Mouse (Mus musculus): ENCODE measurements around the gene Nqo2. TPM values are rescaled to one million over a fixed set of nuclear protein-coding genes. Genes with fewer than 3 reads are reported as not detected.

Gene Nqo2
- polyA plus RNA-seq, 1 experiment from 2014 or later = 31.0 TPM

- Histone ChIP-seq H3K27ac (ENCODE audit: low read length) (no peak overlapping the region), H3K4me1 (ENCODE audit: insufficient read depth, low read length) (peaks cover under 1% of the 10 kb centered on the region; the same call in 1 of the 2 replicates), H3K27me3 (ENCODE audit: insufficient read depth, low read length) (no peaks in the 10 kb centered on the region), H3K9me3 (ENCODE audit: low read length) (no peaks in the 10 kb centered on the region), H3K4me2 (replicated peaks; ENCODE audit: low read depth, low read length) (no peak overlapping the region), H3K36me3 (ENCODE audit: insufficient read depth, low read length) (no peaks in the 10 kb centered on the region), H3K4me3 (ENCODE audit: low read length) (no peak overlapping the region), H3K9ac (replicated peaks; ENCODE audit: low read length) (no peak overlapping the region)
- WGBS = 83% methylated on average over 5 of the region's 5 CpGs
- no peak for ATAC-seq (ENCODE audit: low FRiP score, low TSS enrichment)
These were observed 23.1 kb upstream of the Nqo2 start for GRCm38 (mm10) chr13:33941288-33941808.

- Histone ChIP-seq H3K27ac (ENCODE audit: low read length) (no peak overlapping the region), H3K4me3 (ENCODE audit: low read length) (no peak overlapping the region), H3K4me1 (ENCODE audit: insufficient read depth, low read length) (no peaks in the 10 kb centered on the region), H3K36me3 (ENCODE audit: insufficient read depth, low read length) (no peaks in the 10 kb centered on the region), H3K27me3 (ENCODE audit: insufficient read depth, low read length) (no peaks in the 10 kb centered on the region), H3K9ac (replicated peaks; ENCODE audit: low read length) (no peak overlapping the region), H3K4me2 (replicated peaks; ENCODE audit: low read depth, low read length) (no peak overlapping the region), H3K9me3 (ENCODE audit: low read length) (no peaks in the 10 kb centered on the region)
- ATAC-seq (ENCODE audit: low FRiP score, low TSS enrichment) = no peak
- WGBS = 26% methylated on average over 4 of the region's 4 CpGs
These were observed 22.2 kb upstream of the Nqo2 start for GRCm38 (mm10) chr13:33942212-33942779.

GRCm38 (mm10) chr13:33951308-33952074, 13.0 kb upstream of the Nqo2 start:
- WGBS = 86% methylated on average over 4 of the region's 4 CpGs
- Histone ChIP-seq H3K36me3 (ENCODE audit: insufficient read depth, low read length) (no peaks in the 10 kb centered on the region), H3K4me1 (ENCODE audit: insufficient read depth, low read length) (no peaks in the 10 kb centered on the region), H3K4me2 (replicated peaks; ENCODE audit: low read depth, low read length) (no peak overlapping the region), H3K9ac (replicated peaks; ENCODE audit: low read length) (no peak overlapping the region), H3K4me3 (ENCODE audit: low read length) (no peak overlapping the region), H3K27ac (ENCODE audit: low read length) (no peak overlapping the region), H3K9me3 (ENCODE audit: low read length) (no peaks in the 10 kb centered on the region), H3K27me3 (ENCODE audit: insufficient read depth, low read length) (no peaks in the 10 kb centered on the region)
- ATAC-seq (ENCODE audit: low FRiP score, low TSS enrichment) = no peak; the same call in 1 of the 2 replicates

- 44% methylated on average over 1 of the region's 1 CpGs for WGBS
- Histone ChIP-seq H3K9ac (replicated peaks; ENCODE audit: low read length) (no peak overlapping the region), H3K27ac (ENCODE audit: low read length) (no peak overlapping the region), H3K4me1 (ENCODE audit: insufficient read depth, low read length) (no peaks in the 10 kb centered on the region), H3K4me3 (ENCODE audit: low read length) (no peak overlapping the region), H3K27me3 (ENCODE audit: insufficient read depth, low read length) (no peaks in the 10 kb centered on the region), H3K4me2 (replicated peaks; ENCODE audit: low read depth, low read length) (no peak overlapping the region), H3K36me3 (ENCODE audit: insufficient read depth, low read length) (no peaks in the 10 kb centered on the region), H3K9me3 (ENCODE audit: low read length) (no peaks in the 10 kb centered on the region)
- no peak for ATAC-seq (ENCODE audit: low FRiP score, low TSS enrichment)
These were observed 12.4 kb upstream of the Nqo2 start for GRCm38 (mm10) chr13:33952075-33952449.

- Histone ChIP-seq H3K27me3 (ENCODE audit: insufficient read depth, low read length) (no peaks in the 10 kb centered on the region), H3K36me3 (ENCODE audit: insufficient read depth, low read length) (no peaks in the 10 kb centered on the region), H3K4me3 (ENCODE audit: low read length) (no peak overlapping the region), H3K4me2 (replicated peaks; ENCODE audit: low read depth, low read length) (no peak overlapping the region), H3K4me1 (ENCODE audit: insufficient read depth, low read length) (no peaks in the 10 kb centered on the region), H3K9me3 (ENCODE audit: low read length) (no peaks in the 10 kb centered on the region), H3K9ac (replicated peaks; ENCODE audit: low read length) (no peak overlapping the region), H3K27ac (ENCODE audit: low read length) (no peak overlapping the region)
- WGBS = 84% methylated on average over 2 of the region's 2 CpGs
- no peak for ATAC-seq (ENCODE audit: low FRiP score, low TSS enrichment)
These were observed 11.5 kb upstream of the Nqo2 start for GRCm38 (mm10) chr13:33952947-33953346.

- no peak overlapping the region for H3K27ac ChIP-seq (ENCODE audit: low read length)
These were observed 7.7 kb upstream of the Nqo2 start for GRCm38 (mm10) chr13:33956571-33957421.

GRCm38 (mm10) chr13:33959771-33960170, 4.7 kb upstream of the Nqo2 start:
- H3K9ac ChIP-seq (replicated peaks; ENCODE audit: low read length) = no peak overlapping the region
- no peak overlapping the region for H3K27ac ChIP-seq (ENCODE audit: low read length)
- H3K4me3 ChIP-seq (ENCODE audit: low read length) = no peak overlapping the region
- no peaks in the 10 kb centered on the region for H3K4me1 ChIP-seq (ENCODE audit: insufficient read depth, low read length)
- H3K9me3 ChIP-seq (ENCODE audit: low read length) = no peaks in the 10 kb centered on the region
- no peaks in the 10 kb centered on the region for H3K27me3 ChIP-seq (ENCODE audit: insufficient read depth, low read length)
- ATAC-seq (ENCODE audit: low FRiP score, low TSS enrichment) = no peak
- H3K36me3 ChIP-seq (ENCODE audit: insufficient read depth, low read length) = no peaks in the 10 kb centered on the region
- 91% methylated on average over 2 of the region's 2 CpGs for WGBS
- no peak overlapping the region for H3K4me2 ChIP-seq (replicated peaks; ENCODE audit: low read depth, low read length)

More at GRCm38 (mm10) chr13:33956571-33957421, 7.7 kb upstream of the Nqo2 start:
- ATAC-seq (ENCODE audit: low FRiP score, low TSS enrichment) = peak; percentile 65; the same call in 1 of the 2 replicates
- Histone ChIP-seq H3K4me3 (ENCODE audit: low read length) (no peak overlapping the region), H3K27me3 (ENCODE audit: insufficient read depth, low read length) (no peaks in the 10 kb centered on the region), H3K4me2 (replicated peaks; ENCODE audit: low read depth, low read length) (no peak overlapping the region), H3K4me1 (ENCODE audit: insufficient read depth, low read length) (no peaks in the 10 kb centered on the region), H3K9me3 (ENCODE audit: low read length) (no peaks in the 10 kb centered on the region), H3K9ac (replicated peaks; ENCODE audit: low read length) (no peak overlapping the region), H3K36me3 (ENCODE audit: insufficient read depth, low read length) (no peaks in the 10 kb centered on the region)
- 40% methylated on average over 6 of the region's 6 CpGs for WGBS

GRCm38 (mm10) chr13:33965056-33966024, 853 bp downstream of the Nqo2 start:
- Histone ChIP-seq H3K4me2 (replicated peaks; ENCODE audit: low read depth, low read length) (peak overlapping the region; percentile 65), H3K9ac (replicated peaks; ENCODE audit: low read length) (peak overlapping the region; percentile 72), H3K36me3 (ENCODE audit: insufficient read depth, low read length) (no peaks in the 10 kb centered on the region), H3K27ac (ENCODE audit: low read length) (peak overlapping the region; percentile 96), H3K4me1 (ENCODE audit: insufficient read depth, low read length) (peaks cover 9% of the 10 kb centered on the region; the same call in 1 of the 2 replicates), H3K27me3 (ENCODE audit: insufficient read depth, low read length) (no peaks in the 10 kb centered on the region), H3K9me3 (ENCODE audit: low read length) (no peaks in the 10 kb centered on the region), H3K4me3 (ENCODE audit: low read length) (peak overlapping the region; percentile 60)
- WGBS = 14% methylated on average over 14 of the region's 14 CpGs
- peak; percentile 68; the same call in 1 of the 2 replicates for ATAC-seq (ENCODE audit: low FRiP score, low TSS enrichment)

- Histone ChIP-seq H3K27me3 (ENCODE audit: insufficient read depth, low read length) (no peaks in the 10 kb centered on the region), H3K4me1 (ENCODE audit: insufficient read depth, low read length) (peaks cover 9% of the 10 kb centered on the region; the same call in 1 of the 2 replicates), H3K27ac (ENCODE audit: low read length) (no peak overlapping the region), H3K9ac (replicated peaks; ENCODE audit: low read length) (no peak overlapping the region), H3K4me3 (ENCODE audit: low read length) (no peak overlapping the region), H3K4me2 (replicated peaks; ENCODE audit: low read depth, low read length) (peak overlapping the region; percentile 65), H3K36me3 (ENCODE audit: insufficient read depth, low read length) (no peaks in the 10 kb centered on the region), H3K9me3 (ENCODE audit: low read length) (no peaks in the 10 kb centered on the region)
- 62% methylated on average over 4 of the region's 4 CpGs for WGBS
- ATAC-seq (ENCODE audit: low FRiP score, low TSS enrichment) = no peak
These were observed 1.5 kb downstream of the Nqo2 start for GRCm38 (mm10) chr13:33966025-33966412.

Data from kidney, embryonic 16.5 days (tissue).